ENCODE assay signal across 8 mouse cellular contexts in the genomic region with DNA sequence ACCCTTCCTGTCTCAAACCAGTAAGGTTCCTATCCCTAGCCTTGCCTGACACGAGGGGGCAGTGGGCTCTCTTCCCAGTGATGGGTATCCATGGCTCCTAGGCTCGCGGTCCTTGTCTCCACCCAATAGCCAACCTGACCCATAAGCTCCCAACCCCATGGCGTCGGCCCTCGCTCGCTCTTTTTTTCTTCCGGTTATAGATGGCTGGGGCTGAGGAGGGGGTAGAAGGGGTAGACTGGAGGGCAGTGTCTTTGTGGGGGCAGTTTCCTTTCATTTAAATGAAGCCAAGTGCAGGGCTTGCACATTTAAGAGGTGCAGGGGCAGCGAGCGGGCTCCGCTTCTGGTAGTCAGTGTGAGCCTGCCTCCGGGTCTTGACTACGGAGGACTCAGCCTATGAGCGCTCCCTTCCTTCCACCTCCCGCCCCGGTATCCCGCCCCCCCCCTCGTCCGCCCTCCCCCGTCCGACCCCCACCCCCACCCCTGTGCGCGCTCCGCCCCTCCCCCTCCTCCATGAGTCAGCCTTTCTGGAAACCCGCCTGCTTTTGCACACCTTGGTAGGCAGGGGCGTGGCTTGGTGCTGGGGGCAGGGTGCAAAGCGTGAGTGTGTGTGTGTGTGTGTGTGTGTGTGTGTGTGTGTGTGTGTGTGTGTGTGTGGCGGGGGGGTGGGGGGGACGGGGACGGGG. TPM values are rescaled to one million over a fixed set of nuclear protein-coding genes. Genes with fewer than 3 reads are reported as not detected.
DNase-seq lines count a peak whose midpoint lies in the region; ATAC-seq lines count a peak whose summit lies in the region.

No protein-coding gene starts in this region.

- peak; percentile 47 to 56 for DNase-seq in layer of hippocampus, postnatal 10 days (ENCODE audit: low spot score in 2 of 2)
- no peak for DNase-seq in layer of hippocampus, adult 8-10 months (ENCODE audit: low spot score in 2 of 2)
- DNase-seq in cerebellum, adult 11-12 months, result peak; percentile 82
- peak; percentile 68 for DNase-seq in kidney, adult 11 months
- peak; percentile 64 for DNase-seq in liver, embryonic 11.5 days (ENCODE audit: low spot score)
- DNase-seq in testis, postnatal 10 days (ENCODE audit: low spot score), result peak; percentile 73

- peak overlapping the region; percentile 61 for H3K4me2 ChIP-seq in forebrain, embryonic 15.5 days (replicated peaks)
- peak overlapping the region; percentile 82 for H3K4me2 ChIP-seq in liver, embryonic 11.5 days

- WGBS in forebrain, embryonic 15.5 days, result 2% methylated on average over 16 of the region's 30 CpGs
- 1% methylated on average over 26 of the region's 30 CpGs for WGBS in liver, embryonic 11.5 days

- no peaks in the 10 kb centered on the region for H3K9me3 ChIP-seq in forebrain, embryonic 15.5 days
- no peaks in the 10 kb centered on the region for H3K9me3 ChIP-seq in liver, embryonic 11.5 days (ENCODE audit: control insufficient read depth, low read length)

- peak; percentile 80 for ATAC-seq in forebrain, embryonic 15.5 days (replicated peaks)
- ATAC-seq in liver, embryonic 11.5 days (replicated peaks; ENCODE audit: low FRiP score), result peak; percentile 83
- peak; percentile 20; the same call in 1 of the 2 replicates for ATAC-seq in monocyte, adult 5-6 weeks (replicated peaks; ENCODE audit: insufficient number of reproducible peaks, low FRiP score, low TSS enrichment, poor library complexity, severe bottlenecking)

- peak overlapping the region; percentile 37 for H3K4me3 ChIP-seq in forebrain, embryonic 15.5 days
- peak overlapping the region; percentile 72 for H3K4me3 ChIP-seq in liver, embryonic 11.5 days (ENCODE audit: low read depth, low read length)

- H3K27me3 ChIP-seq in forebrain, embryonic 15.5 days, result no peaks in the 10 kb centered on the region
- no peaks in the 10 kb centered on the region for H3K27me3 ChIP-seq in liver, embryonic 11.5 days (replicated peaks; ENCODE audit: control insufficient read depth, insufficient read depth, low read length)

- H3K36me3 ChIP-seq in forebrain, embryonic 15.5 days, result peaks cover 21% of the 10 kb centered on the region
- peaks cover 4% of the 10 kb centered on the region; the same call in 1 of the 2 replicates for H3K36me3 ChIP-seq in liver, embryonic 11.5 days (ENCODE audit: control insufficient read depth, insufficient read depth, low read length)

- peak overlapping the region; percentile 25; the same call in 1 of the 2 replicates for H3K27ac ChIP-seq in forebrain, embryonic 15.5 days (replicated peaks)
- peak overlapping the region; percentile 73 for H3K27ac ChIP-seq in liver, embryonic 11.5 days (ENCODE audit: low read depth, low read length)

- H3K4me1 ChIP-seq in forebrain, embryonic 15.5 days, result peaks cover 11% of the 10 kb centered on the region
- peaks cover 49% of the 10 kb centered on the region for H3K4me1 ChIP-seq in liver, embryonic 11.5 days (replicated peaks; ENCODE audit: control insufficient read depth, insufficient read depth, low read length)

- H3K9ac ChIP-seq in forebrain, embryonic 15.5 days (replicated peaks), result peak overlapping the region; percentile 47; the same call in 1 of the 2 replicates
- H3K9ac ChIP-seq in liver, embryonic 11.5 days (ENCODE audit: low read depth, low read length), result peak overlapping the region; percentile 76

RNA-seq across cellular contexts. Expression of gene Gnptg, which starts 18.0 kb away (rescaled TPM):
- total RNA-seq in layer of hippocampus, postnatal 10 days (2021), result 10 to 100 TPM; 59.1 to 62.9 TPM
- total RNA-seq in layer of hippocampus, adult 8-10 months (2022), result 10 to 100 TPM; 70.8 to 79.1 (median 76.3) TPM
- 85.5 and 85.7 TPM in 2 replicates for polyA plus RNA-seq in forebrain, embryonic 15.5 days (2015; fragmentation: Nextera tagmentation; extraction: Ambion mirVana)
- polyA plus RNA-seq in liver, embryonic 11.5 days (2014; fragmentation: Nextera tagmentation; extraction: Ambion mirVana), result 29.0 and 30.8 TPM in 2 replicates
- 27.2 to 58.6 TPM (median 49.2 TPM) in 3 replicates for total RNA-seq in monocyte, adult 5-6 weeks (2017)

RNA-seq across cellular contexts. Expression of gene Tsr3, which starts 18.0 kb away (rescaled TPM):
- 10 to 100 TPM; 31.0 to 35.6 TPM for total RNA-seq in layer of hippocampus, postnatal 10 days (2021)
- total RNA-seq in layer of hippocampus, adult 8-10 months (2022), result 10 to 100 TPM; 22.9 to 28.4 (median 24.9) TPM
- polyA plus RNA-seq in forebrain, embryonic 15.5 days (2015; fragmentation: Nextera tagmentation; extraction: Ambion mirVana), result 66.2 and 69.2 TPM in 2 replicates
- polyA plus RNA-seq in liver, embryonic 11.5 days (2014; fragmentation: Nextera tagmentation; extraction: Ambion mirVana), result 49.3 and 51.1 TPM in 2 replicates
- 24.6 to 33.5 TPM (median 27.9 TPM) in 3 replicates for total RNA-seq in monocyte, adult 5-6 weeks (2017)

RNA-seq across cellular contexts. Expression of gene Unkl, which starts 33.8 kb away (rescaled TPM):
- 10 to 100 TPM; 32.0 to 33.7 TPM for total RNA-seq in layer of hippocampus, postnatal 10 days (2021)
- total RNA-seq in layer of hippocampus, adult 8-10 months (2022), result 10 to 100 TPM; 36.0 to 42.6 (median 39.6) TPM
- polyA plus RNA-seq in forebrain, embryonic 15.5 days (2015; fragmentation: Nextera tagmentation; extraction: Ambion mirVana), result 10.6 and 14.2 TPM in 2 replicates
- 11.5 and 11.7 TPM in 2 replicates for polyA plus RNA-seq in liver, embryonic 11.5 days (2014; fragmentation: Nextera tagmentation; extraction: Ambion mirVana)
- 14.3 to 29.9 TPM (median 22.5 TPM) in 3 replicates for total RNA-seq in monocyte, adult 5-6 weeks (2017)

RNA-seq across cellular contexts. Expression of gene Baiap3, which starts 34.2 kb away (rescaled TPM):
- total RNA-seq in layer of hippocampus, postnatal 10 days (2021), result 10 to 100 TPM; 13.7 to 14.6 TPM
- total RNA-seq in layer of hippocampus, adult 8-10 months (2022), result 10 to 100 TPM in 3 of 4 experiments, 1 to 10 TPM in 1; 9.6 to 16.7 (median 11.0) TPM
- 7.2 and 10.1 TPM in 2 replicates for polyA plus RNA-seq in forebrain, embryonic 15.5 days (2015; fragmentation: Nextera tagmentation; extraction: Ambion mirVana)
- polyA plus RNA-seq in liver, embryonic 11.5 days (2014; fragmentation: Nextera tagmentation; extraction: Ambion mirVana), result 0.60 and 0.83 TPM in 2 replicates
- 31.6 to 146 TPM (median 34.3 TPM) in 3 replicates for total RNA-seq in monocyte, adult 5-6 weeks (2017)

RNA-seq across cellular contexts. Expression of gene BC003965, which starts 37.6 kb away (rescaled TPM):
- total RNA-seq in layer of hippocampus, postnatal 10 days (2021), result 10 to 100 TPM; 18.2 to 19.0 TPM
- 10 to 100 TPM; 19.7 to 21.1 (median 20.8) TPM for total RNA-seq in layer of hippocampus, adult 8-10 months (2022)
- 35.7 and 37.8 TPM in 2 replicates for polyA plus RNA-seq in forebrain, embryonic 15.5 days (2015; fragmentation: Nextera tagmentation; extraction: Ambion mirVana)
- 42.5 and 47.8 TPM in 2 replicates for polyA plus RNA-seq in liver, embryonic 11.5 days (2014; fragmentation: Nextera tagmentation; extraction: Ambion mirVana)
- total RNA-seq in monocyte, adult 5-6 weeks (2017), result 7.0 to 11.0 TPM (median 9.3 TPM) in 3 replicates

Comparison
In these comparisons a context has a peak if more than half of its experiments do, and no peak if none do; other contexts are left out.
1. DNase-seq: peak in layer of hippocampus, postnatal 10 days (2 of 2), cerebellum, adult 11-12 months (single experiment), kidney, adult 11 months (single experiment), liver, embryonic 11.5 days (single experiment) and testis, postnatal 10 days (single experiment); none in layer of hippocampus, adult 8-10 months (0 of 2).
2. ATAC-seq: peak in every context shown above with its lines; median percentile 83 in liver, embryonic 11.5 days; 80 in forebrain, embryonic 15.5 days; 20 in monocyte, adult 5-6 weeks.